Mouse (Mus musculus) bone marrow, adult 2 months (tissue): ENCODE data around the gene Gm5105. TPM values are rescaled to one million over a fixed set of nuclear protein-coding genes. Genes with fewer than 3 reads are reported as not detected.

ENCODE experiments used
- H3K27ac ChIP-seq: fragments of 200-500 bp; 2 replicates; pipeline ENCODE4 v1.5.1; 2012; ENCODE audit warnings: low read depth, mild to moderate bottlenecking, control low read depth, inconsistent platforms, low read length; ENCODE audit not compliant: control insufficient read depth, poor library complexity, insufficient read depth
- H3K4me1 ChIP-seq: fragments of 200-500 bp; 2 replicates; pipeline ENCODE4 v1.6.1; 2011; ENCODE audit warnings: low read length; ENCODE audit not compliant: control insufficient read depth, insufficient read depth
- H3K4me3 ChIP-seq: fragments of 200-500 bp; replicated peaks from 2 replicates; pipeline ENCODE3; 2011; ENCODE audit warnings: mild to moderate bottlenecking, low read depth, low read length, control low read depth; ENCODE audit not compliant: control insufficient read depth
- CTCF ChIP-seq: fragments of 200-500 bp; IDR thresholded peaks from 2 replicates; pipeline ENCODE4 v1.5.1; 2011; ENCODE audit warnings: low read length, control low read depth; ENCODE audit not compliant: control insufficient read depth, insufficient read depth
- POLR2A ChIP-seq: fragments of 200-500 bp; IDR thresholded peaks from 2 replicates; pipeline ENCODE4 v1.6.1; 2011; ENCODE audit warnings: low read depth, mild to moderate bottlenecking, control low read depth, low read length, borderline replicate concordance; ENCODE audit not compliant: control insufficient read depth
- WGBS: fragments of 180-500 bp; shearing (Covaris S2); methylation state at CpG from one replicate; pipeline ENCODE4 v1.1.7; 2018; 5-methylcytosine and 5-hydroxymethylcytosine counted together
- polyA plus RNA-seq: library from polyadenylated mRNA; stranded (reverse); fragments of >200 nt; gene quantifications from 2 replicates; pipeline ENCODE4 v1.2.4, GENCODE M21; 2011; ENCODE audit warnings: low replicate concordance; ENCODE audit not compliant: missing spikeins, insufficient read depth, insufficient read length

Gm5105 gene
- polyA plus RNA-seq, result not detected in 2 replicates

DNA sequence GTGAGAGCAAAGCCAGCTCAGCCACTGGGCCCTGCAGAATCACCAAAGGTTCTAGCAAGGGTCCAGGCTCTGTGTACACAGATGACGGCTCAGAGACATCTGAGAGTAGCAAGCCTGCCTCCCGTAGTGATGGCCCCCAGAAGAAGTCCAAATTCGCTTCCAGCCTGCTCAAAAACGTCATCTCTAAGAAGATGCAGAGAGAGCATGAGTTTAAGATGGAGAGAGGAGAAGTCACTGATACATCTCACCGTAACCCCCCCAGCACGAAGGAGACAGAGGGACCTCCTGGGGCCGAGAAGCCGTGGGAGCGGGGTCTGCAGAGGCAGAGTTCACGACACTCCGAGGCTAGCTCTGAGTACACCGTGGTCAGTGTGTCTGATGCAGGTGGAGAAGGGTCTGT is at the start of gene Gm5105:
Gm5105 (minus strand) TSS at position 101 of the 400 bp plus-strand sequence.
- Histone ChIP-seq H3K27ac (no peak within 1 kb of the TSS), H3K4me1 (no peaks in the 10 kb centered on the region), H3K4me3 (no peak within 1 kb of the TSS)
- TF ChIP-seq POLR2A (no peak), CTCF (no peak)
- 86% methylated on average over 12 of the region's 12 CpGs for WGBS

DNA sequence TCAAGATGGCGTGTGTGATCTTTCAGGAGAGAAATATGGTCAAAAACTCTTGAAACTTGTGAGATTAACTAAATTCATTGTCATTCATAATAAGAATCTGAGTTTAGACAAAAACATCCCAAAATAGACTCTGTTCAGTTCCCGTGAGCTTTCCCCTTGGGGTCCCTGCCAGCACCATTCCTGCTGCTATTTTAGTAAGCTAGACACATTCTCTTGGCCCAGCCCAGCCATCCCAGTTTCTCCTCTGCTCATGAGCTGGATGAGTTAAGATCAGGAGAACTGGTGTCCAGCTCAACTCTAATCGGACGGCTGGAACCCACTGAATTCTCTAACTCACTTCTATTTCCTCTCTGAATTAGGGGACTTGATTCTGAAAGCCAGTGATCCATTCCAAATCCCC is 49.7 kb upstream of the Gm5105 start:
- 83% methylated on average over 4 of the region's 4 CpGs for WGBS
- TF ChIP-seq POLR2A (no peak), CTCF (no peak)
- Histone ChIP-seq H3K27ac (no peak overlapping the region), H3K4me1 (no peaks in the 10 kb centered on the region), H3K4me3 (no peak overlapping the region)

DNA sequence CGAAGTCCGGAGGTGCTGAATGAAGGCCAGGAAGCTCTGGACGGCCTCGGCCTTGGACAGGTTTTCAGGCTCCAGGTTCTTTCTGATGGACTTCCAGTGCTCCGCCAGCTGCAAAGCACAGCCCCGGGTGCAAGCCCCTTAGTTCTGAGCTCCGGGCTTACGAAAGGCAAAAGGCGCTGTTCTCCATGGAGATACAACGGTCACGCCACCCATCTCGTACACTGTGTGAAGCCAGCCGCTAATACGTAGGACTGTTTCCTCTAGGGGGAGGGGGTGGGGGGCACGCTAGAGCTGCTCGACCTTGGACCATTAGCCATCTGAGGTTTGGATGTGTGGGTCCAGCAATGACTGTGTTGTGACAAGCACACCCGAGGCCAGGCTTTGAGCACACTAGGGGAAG is 46.9 kb upstream of the Gm5105 start:
- Histone ChIP-seq H3K4me1 (no peaks in the 10 kb centered on the region), H3K27ac (no peak overlapping the region), H3K4me3 (no peak overlapping the region)
- 86% methylated on average over 17 of the region's 17 CpGs for WGBS
- TF ChIP-seq POLR2A, result no peak
- TF ChIP-seq CTCF, result no peak

DNA sequence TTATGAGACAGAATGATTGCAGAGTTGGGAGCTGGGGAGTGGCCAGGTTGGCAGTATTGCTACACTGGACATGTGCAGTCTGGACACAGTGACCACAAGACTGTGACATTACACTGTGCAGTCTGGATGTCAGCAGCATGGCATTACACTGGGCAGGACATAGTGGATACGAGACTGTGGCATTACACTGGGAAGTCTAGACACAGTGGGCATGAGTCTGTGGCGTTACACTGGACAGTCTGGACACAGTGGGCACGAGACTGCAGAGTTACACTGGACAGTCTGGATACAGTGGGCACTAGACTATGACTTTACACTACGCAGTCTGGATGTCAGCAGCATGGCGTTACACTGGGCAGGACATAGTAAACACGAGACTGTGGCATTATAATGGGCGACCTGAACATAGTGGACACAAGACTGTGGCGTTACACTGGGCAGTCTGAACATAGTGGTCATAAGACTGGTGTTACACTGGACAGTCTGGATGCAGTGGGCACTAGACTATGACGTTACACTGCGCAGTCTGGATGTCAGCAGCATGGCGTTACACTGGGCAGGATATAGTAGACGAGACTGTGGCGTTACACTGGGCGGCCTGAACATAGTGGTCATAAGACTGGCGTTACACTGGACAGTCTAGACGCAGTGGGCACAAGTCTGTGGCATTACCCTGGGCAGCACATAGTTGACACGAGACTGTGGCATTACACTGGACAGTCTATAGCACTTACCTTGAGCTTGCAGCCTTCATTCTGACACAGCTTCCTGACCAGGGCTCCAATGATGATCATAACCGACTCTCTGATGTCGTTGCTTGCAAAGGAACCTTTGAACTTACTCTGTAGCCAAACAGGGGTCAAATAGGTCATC is 44.0 kb upstream of the Gm5105 start:
- Histone ChIP-seq H3K4me1 (no peaks in the 10 kb centered on the region; the same call in 1 of the 2 replicates), H3K4me3 (no peak overlapping the region), H3K27ac (no peak overlapping the region)
- TF ChIP-seq POLR2A (no peak), CTCF (no peak)
- WGBS, result 86% methylated on average over 19 of the region's 19 CpGs

DNA sequence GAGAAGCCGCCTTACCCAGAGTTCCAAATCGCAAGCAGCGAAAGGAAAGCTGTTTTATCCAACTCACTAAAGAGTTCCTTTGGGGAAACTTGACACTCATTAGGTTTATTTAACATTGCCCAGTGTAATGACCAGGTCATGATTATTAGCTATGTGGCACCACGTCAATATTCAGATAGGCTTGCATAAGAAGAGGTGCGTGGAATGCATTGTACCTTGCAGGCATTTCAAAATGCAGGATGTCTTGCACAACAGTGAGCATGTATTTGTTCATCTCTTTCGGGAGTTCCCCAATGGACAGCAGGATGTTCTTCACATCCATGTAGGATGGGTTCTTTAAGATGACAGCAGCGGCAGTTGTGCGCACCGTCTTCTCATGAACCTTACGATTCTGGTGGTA is 39.7 kb upstream of the Gm5105 start:
- Histone ChIP-seq H3K4me1 (no peaks in the 10 kb centered on the region; the same call in 1 of the 2 replicates), H3K27ac (no peak overlapping the region), H3K4me3 (no peak overlapping the region)
- WGBS, result 76% methylated on average over 10 of the region's 10 CpGs
- TF ChIP-seq CTCF (no peak), POLR2A (no peak)

DNA sequence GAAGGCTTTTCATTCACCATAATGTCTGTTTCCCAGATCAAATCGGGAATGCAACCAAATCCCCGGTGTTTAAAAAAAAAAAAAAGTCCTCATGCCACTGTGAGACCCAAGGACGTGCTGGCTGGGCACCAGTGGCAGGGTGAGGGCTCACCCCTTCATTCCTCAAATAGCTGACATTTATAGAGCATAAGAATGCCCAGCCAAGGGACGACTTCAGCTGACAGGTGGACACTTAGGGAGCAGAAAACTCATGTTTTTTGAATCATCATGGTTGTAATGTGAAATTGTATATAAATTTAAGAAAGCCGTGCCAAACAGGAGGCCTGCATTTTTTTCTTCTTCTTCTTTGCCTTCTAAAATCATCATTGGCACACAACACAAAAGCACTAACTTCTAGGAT is 37.9 kb upstream of the Gm5105 start:
- Histone ChIP-seq H3K4me3 (no peak overlapping the region), H3K27ac (no peak overlapping the region), H3K4me1 (no peaks in the 10 kb centered on the region; the same call in 1 of the 2 replicates)
- TF ChIP-seq CTCF (no peak), POLR2A (no peak)
- 72% methylated on average over 5 of the region's 5 CpGs for WGBS

DNA sequence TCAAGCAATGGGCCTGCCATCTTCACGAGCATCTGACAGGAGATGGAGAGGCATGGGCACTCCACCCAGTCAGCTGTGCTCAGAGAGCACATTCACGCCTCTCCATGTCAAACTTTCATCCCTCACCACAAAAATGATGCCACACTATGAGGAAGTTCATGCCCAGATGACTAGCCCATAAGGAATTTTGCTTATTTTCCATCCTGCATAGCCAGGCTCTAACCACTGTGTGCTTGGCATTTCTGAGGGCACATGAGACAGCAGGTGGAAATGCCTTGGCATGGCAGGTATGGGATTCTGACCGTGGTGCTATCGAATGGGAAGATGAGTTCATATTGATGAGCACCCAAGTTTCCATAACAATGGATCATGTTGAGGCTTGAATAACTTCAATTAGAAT is 36.5 kb upstream of the Gm5105 start:
- no peaks in the 10 kb centered on the region; the same call in 1 of the 2 replicates for H3K4me1 ChIP-seq
- no peak overlapping the region for H3K27ac ChIP-seq
- H3K4me3 ChIP-seq, result no peak overlapping the region
- 85% methylated on average over 4 of the region's 4 CpGs for WGBS
- TF ChIP-seq CTCF, result no peak
- TF ChIP-seq POLR2A, result no peak

DNA sequence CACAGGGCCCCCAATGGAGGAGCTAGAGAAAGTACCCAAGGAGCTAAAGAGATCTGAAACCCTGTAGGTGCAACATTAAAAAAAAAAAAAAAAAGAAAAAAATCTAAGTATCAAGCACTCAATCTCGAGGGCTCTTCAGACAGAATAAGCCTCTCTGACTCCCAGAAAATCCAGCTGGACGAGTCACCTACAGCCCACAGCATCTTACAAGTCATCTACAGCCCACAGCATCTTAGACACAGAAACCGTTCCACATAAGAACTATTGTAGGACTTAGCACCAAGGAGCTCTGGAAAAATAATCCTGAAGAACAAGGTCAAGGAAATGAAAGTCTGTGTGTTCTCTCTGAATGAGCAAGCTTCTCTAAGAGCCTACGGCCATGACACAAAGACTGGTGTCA is 34.7 kb upstream of the Gm5105 start:
- TF ChIP-seq CTCF, result no peak
- TF ChIP-seq POLR2A, result no peak
- Histone ChIP-seq H3K27ac (no peak overlapping the region), H3K4me1 (no peaks in the 10 kb centered on the region; the same call in 1 of the 2 replicates), H3K4me3 (no peak overlapping the region)
- 81% methylated on average over 4 of the region's 4 CpGs for WGBS
